Mouse (Mus musculus): ENCODE data around the gene Ap1m1.

GRCm38 (mm10) chr8:72218781-72219540 lies 20.9 kb upstream of the Ap1m1 start:
- TF ChIP-seq CTCF (IDR thresholded peaks at IDR 0.05; ENCODE audit: insufficient read depth, low read length) (no peak), POLR2A (IDR thresholded peaks at IDR 0.05; ENCODE audit: borderline replicate concordance, extremely low read depth, low read depth, low read length) (no peak)
